Mouse (Mus musculus) heart, postnatal 0 days (tissue): Measurements from ENCODE around the gene Hist1h1b. TPM values are rescaled to one million over a fixed set of nuclear protein-coding genes. Genes with fewer than 3 reads are reported as not detected.
A peak's percentile ranks its signal among the peaks of the same experiment; 100 is the strongest.

Source experiments
- ATAC-seq: fragments of 200-750 bp; cut with Nextera tagmentation; 2 replicates; pipeline ENCODE4 v1.8.0; 2017; ENCODE audit warnings: low read depth, moderate number of reproducible peaks, moderate library complexity; ENCODE audit not compliant: insufficient read depth
- DNase-seq: peaks from one replicate; pipeline ENCODE4 v3.0.0-alpha.2; 2016; ENCODE audit warnings: low spot score
- H3K27ac ChIP-seq: fragments of 300-500 bp; sonication (generic); 2 replicates; pipeline ENCODE4 v1.5.1; 2014; ENCODE audit warnings: low read depth, mild to moderate bottlenecking
- H3K27me3 ChIP-seq: fragments of 300-500 bp; sonication (generic); 2 replicates; pipeline ENCODE4 v1.6.1; 2014; ENCODE audit warnings: low read length, mixed read lengths; ENCODE audit not compliant: control insufficient read depth, insufficient read depth
- H3K36me3 ChIP-seq: fragments of 300-500 bp; sonication (generic); replicated peaks from 2 replicates; pipeline ENCODE4 v1.6.1; 2014; ENCODE audit warnings: low read length, mixed read lengths; ENCODE audit not compliant: control insufficient read depth, insufficient read depth
- H3K4me1 ChIP-seq: fragments of 300-500 bp; sonication (generic); 2 replicates; pipeline ENCODE4 v1.6.1; 2014; ENCODE audit warnings: antibody characterized with exemption; ENCODE audit not compliant: control insufficient read depth, insufficient read depth
- H3K4me2 ChIP-seq: fragments of 300-500 bp; sonication (generic); 2 replicates; pipeline ENCODE4 v1.6.1; 2014; ENCODE audit warnings: low read depth, mild to moderate bottlenecking, low read length, moderate library complexity
- H3K4me3 ChIP-seq: fragments of 300-500 bp; sonication (generic); 2 replicates; pipeline ENCODE4 v1.5.1; 2014; ENCODE audit warnings: low read depth, low read length
- H3K9ac ChIP-seq: fragments of 300-500 bp; sonication (generic); replicated peaks from 2 replicates; pipeline ENCODE4 v1.6.1; 2014; ENCODE audit warnings: low read depth, low read length, mixed read lengths
- H3K9me3 ChIP-seq: fragments of 300-500 bp; sonication (generic); replicated peaks from 2 replicates; pipeline ENCODE4 v1.6.1; 2016; ENCODE audit warnings: low read length; ENCODE audit not compliant: control insufficient read depth
- CTCF ChIP-seq: IDR thresholded peaks from 2 replicates; pipeline ENCODE4 v1.5.1; 2016; ENCODE audit warnings: antibody characterized with exemption, control low read depth, low read depth
- EP300 ChIP-seq: IDR thresholded peaks from 2 replicates; pipeline ENCODE4 v1.6.1; 2016; ENCODE audit warnings: antibody characterized with exemption, low read depth
- WGBS: fragments of 180-500 bp; shearing (Covaris S2); extraction: QIAGEN DNeasy Blood & Tissue Kit; methylation state at CpG from one replicate; pipeline ENCODE4 v1.1.7; 2014; 5-methylcytosine and 5-hydroxymethylcytosine counted together
- microRNA-seq: library from miRNA; unstranded; fragments of <30 nt; microRNA quantifications from one replicate; pipeline ENCODE4, GENCODE M21; 2016
- polyA plus RNA-seq: library from polyadenylated mRNA; unstranded; fragments of >200 nt; fragmentation: Nextera tagmentation; extraction: Ambion mirVana; gene quantifications from 2 replicates; pipeline ENCODE4 v1.2.1, GENCODE M21; 2015
- total RNA-seq: library from RNA; depleted of rRNA; stranded (reverse); fragments of >200 nt; gene quantifications from 2 replicates; pipeline ENCODE4 v1.2.3, GENCODE M21; 2014; ENCODE audit warnings: low replicate concordance; rRNA removed

Gene Hist1h1b
- total and polyA plus RNA-seq, 2 experiments from 2014 or later = 5.4 to 356 TPM

GRCm38 (mm10) chr13:21734010-21734905, 46.2 kb downstream of the Hist1h1b start:
- Histone ChIP-seq H3K4me2 (peak overlapping the region; percentile 61), H3K27me3 (no peaks in the 10 kb centered on the region), H3K9me3 (no peaks in the 10 kb centered on the region), H3K4me3 (peak overlapping the region; percentile 52), H3K4me1 (no peaks in the 10 kb centered on the region), H3K36me3 (no peaks in the 10 kb centered on the region), H3K27ac (peak overlapping the region; percentile 77), H3K9ac (peak overlapping the region; percentile 59)
- TF ChIP-seq EP300 (no peak), CTCF (peak; percentile 86)
- DNase-seq (peak; percentile 92), ATAC-seq (peak; percentile 74)
- under 1% methylated on average over 21 of the region's 21 CpGs for WGBS

- 84% methylated on average over 5 of the region's 5 CpGs for WGBS
- no peak overlapping the region for H3K27ac ChIP-seq
These were observed 47.0 kb downstream of the Hist1h1b start for GRCm38 (mm10) chr13:21733466-21733865.

More at GRCm38 (mm10) chr13:21733466-21733865, 47.0 kb downstream of the Hist1h1b start:
- H3K9me3 ChIP-seq = no peaks in the 10 kb centered on the region
- no peaks in the 10 kb centered on the region for H3K36me3 ChIP-seq
- no peaks in the 10 kb centered on the region for H3K27me3 ChIP-seq
- TF ChIP-seq CTCF (no peak), EP300 (no peak)
- no peak overlapping the region for H3K4me3 ChIP-seq
- H3K4me2 ChIP-seq = no peak overlapping the region
- H3K9ac ChIP-seq = no peak overlapping the region
- no peak for ATAC-seq
- no peak for DNase-seq
- no peaks in the 10 kb centered on the region for H3K4me1 ChIP-seq

Small RNA genes within 50 kb of the gene (microRNA-seq; reads per million reads assigned to microRNA genes)
- gene Gm19658 (not detected), gene Gm44346 (not detected), gene Gm44454 (not detected)

Other genes starting within 250 kb of the Hist1h1b start
- gene Zkscan8, start 249.5 kb downstream of the Hist1h1b start, total RNA-seq = 7.1 and 10.9 TPM in 2 replicates
- 3.0 and 3.4 TPM in 2 replicates for gene Zkscan8, start 249.5 kb downstream of the Hist1h1b start, polyA plus RNA-seq
- not detected in 2 replicates for gene Olfr1366, start 237.8 kb downstream of the Hist1h1b start, total RNA-seq
- gene Olfr1366, start 237.8 kb downstream of the Hist1h1b start, polyA plus RNA-seq = not detected in 2 replicates
- gene Olfr1535, start 220.7 kb downstream of the Hist1h1b start, total RNA-seq = not detected in 2 replicates
- gene Olfr1535, start 220.7 kb downstream of the Hist1h1b start, polyA plus RNA-seq = 0.03 TPM in 1 of 2 replicates, not detected in the other
- gene Olfr1364, start 198.9 kb downstream of the Hist1h1b start, total RNA-seq = not detected in 2 replicates
- gene Olfr1364, start 198.9 kb downstream of the Hist1h1b start, polyA plus RNA-seq = not detected in 2 replicates
- not detected in 2 replicates for gene Olfr1362, start 166.6 kb downstream of the Hist1h1b start, total RNA-seq
- not detected in 2 replicates for gene Olfr1362, start 166.6 kb downstream of the Hist1h1b start, polyA plus RNA-seq
- gene Olfr11, start 138.1 kb downstream of the Hist1h1b start, total RNA-seq = not detected in 2 replicates
- gene Olfr11, start 138.1 kb downstream of the Hist1h1b start, polyA plus RNA-seq = not detected in 2 replicates
- not detected in 2 replicates for gene Olfr1361, start 117.2 kb downstream of the Hist1h1b start, total RNA-seq
- gene Olfr1361, start 117.2 kb downstream of the Hist1h1b start, polyA plus RNA-seq = not detected in 2 replicates
- gene Olfr1360, start 103.2 kb downstream of the Hist1h1b start, total RNA-seq = not detected in 2 replicates
- not detected in 2 replicates for gene Olfr1360, start 103.2 kb downstream of the Hist1h1b start, polyA plus RNA-seq
- not detected in 2 replicates for gene Olfr1359, start 82.5 kb downstream of the Hist1h1b start, total RNA-seq
- gene Olfr1359, start 82.5 kb downstream of the Hist1h1b start, polyA plus RNA-seq = not detected in 2 replicates
- gene Hist1h2bl, start 64.5 kb downstream of the Hist1h1b start, total RNA-seq = 431 and 666 TPM in 2 replicates
- 0.55 and 0.98 TPM in 2 replicates for gene Hist1h2bl, start 64.5 kb downstream of the Hist1h1b start, polyA plus RNA-seq
- 828 and 1,538 TPM in 2 replicates for gene Hist1h2ai, start 64.2 kb downstream of the Hist1h1b start, total RNA-seq
- 3.6 and 4.3 TPM in 2 replicates for gene Hist1h2ai, start 64.2 kb downstream of the Hist1h1b start, polyA plus RNA-seq
- 1,332 and 1,437 TPM in 2 replicates for gene Hist1h3h, start 63.0 kb downstream of the Hist1h1b start, total RNA-seq
- gene Hist1h3h, start 63.0 kb downstream of the Hist1h1b start, polyA plus RNA-seq = 1.8 TPM in 1 of 2 replicates, not detected in the other
- 1,438 and 1,618 TPM in 2 replicates for gene Hist1h2bm, start 58.6 kb downstream of the Hist1h1b start, total RNA-seq
- gene Hist1h2bm, start 58.6 kb downstream of the Hist1h1b start, polyA plus RNA-seq = 0.60 and 0.90 TPM in 2 replicates
- gene Hist1h4j, start 45.6 kb downstream of the Hist1h1b start, total RNA-seq = 962 and 1,129 TPM in 2 replicates
- 0.20 and 0.27 TPM in 2 replicates for gene Hist1h4j, start 45.6 kb downstream of the Hist1h1b start, polyA plus RNA-seq
- 470 and 1,132 TPM in 2 replicates for gene Hist1h4k, start 30.1 kb downstream of the Hist1h1b start, total RNA-seq
- gene Hist1h4k, start 30.1 kb downstream of the Hist1h1b start, polyA plus RNA-seq = 0.55 and 1.4 TPM in 2 replicates
- gene Hist1h2ak, start 26.8 kb downstream of the Hist1h1b start, total RNA-seq = 128 and 633 TPM in 2 replicates
- 10.3 and 10.7 TPM in 2 replicates for gene Hist1h2ak, start 26.8 kb downstream of the Hist1h1b start, polyA plus RNA-seq
- gene Hist1h2bn, start 26.5 kb downstream of the Hist1h1b start, total RNA-seq = 1,069 and 1,692 TPM in 2 replicates
- gene Hist1h2bn, start 26.5 kb downstream of the Hist1h1b start, polyA plus RNA-seq = 0.94 and 2.5 TPM in 2 replicates
- 602 and 1,805 TPM in 2 replicates for gene Hist1h3i, start 2.7 kb upstream of the Hist1h1b start, total RNA-seq
- 21.5 and 25.8 TPM in 2 replicates for gene Hist1h3i, start 2.7 kb upstream of the Hist1h1b start, polyA plus RNA-seq
- gene Hist1h2an, start 6.6 kb upstream of the Hist1h1b start, total RNA-seq = 677 and 1,354 TPM in 2 replicates
- gene Hist1h2an, start 6.6 kb upstream of the Hist1h1b start, polyA plus RNA-seq = 1.8 and 3.3 TPM in 2 replicates
- gene Hist1h2bp, start 6.8 kb upstream of the Hist1h1b start, total RNA-seq = 250 and 332 TPM in 2 replicates
- gene Hist1h2bp, start 6.8 kb upstream of the Hist1h1b start, polyA plus RNA-seq = 0.34 and 0.55 TPM in 2 replicates
- 1,204 and 1,722 TPM in 2 replicates for gene Hist1h2bq, start 29.6 kb upstream of the Hist1h1b start, total RNA-seq
- 5.6 and 6.3 TPM in 2 replicates for gene Hist1h2bq, start 29.6 kb upstream of the Hist1h1b start, polyA plus RNA-seq
- gene Hist1h2ao, start 29.8 kb upstream of the Hist1h1b start, total RNA-seq = not detected in 2 replicates
- gene Hist1h2ao, start 29.8 kb upstream of the Hist1h1b start, polyA plus RNA-seq = not detected in 2 replicates
- 1.1 and 2.7 TPM in 2 replicates for gene Hist1h4m, start 31.1 kb upstream of the Hist1h1b start, total RNA-seq
- gene Hist1h4m, start 31.1 kb upstream of the Hist1h1b start, polyA plus RNA-seq = not detected in 2 replicates
- gene Hist1h4n, start 51.6 kb upstream of the Hist1h1b start, total RNA-seq = 3,661 and 3,822 TPM in 2 replicates
- 2.0 and 2.4 TPM in 2 replicates for gene Hist1h4n, start 51.6 kb upstream of the Hist1h1b start, polyA plus RNA-seq
- gene Hist1h2ap, start 52.9 kb upstream of the Hist1h1b start, total RNA-seq = 1,615 and 1,927 TPM in 2 replicates
- 664 and 726 TPM in 2 replicates for gene Hist1h2ap, start 52.9 kb upstream of the Hist1h1b start, polyA plus RNA-seq
- 929 and 1,160 TPM in 2 replicates for gene Hist1h2br, start 53.1 kb upstream of the Hist1h1b start, total RNA-seq
- gene Hist1h2br, start 53.1 kb upstream of the Hist1h1b start, polyA plus RNA-seq = 5.2 and 6.5 TPM in 2 replicates
- gene Zfp184, start 164.5 kb upstream of the Hist1h1b start, total RNA-seq = 1.1 and 1.7 TPM in 2 replicates
- gene Zfp184, start 164.5 kb upstream of the Hist1h1b start, polyA plus RNA-seq = 2.1 and 2.6 TPM in 2 replicates
- not detected in 2 replicates for gene Pom121l2, start 200.6 kb upstream of the Hist1h1b start, total RNA-seq
- not detected in 2 replicates for gene Pom121l2, start 200.6 kb upstream of the Hist1h1b start, polyA plus RNA-seq
- 14.0 TPM in 1 of 2 replicates, not detected in the other for gene Prss16, start 229.1 kb upstream of the Hist1h1b start, total RNA-seq
- 0.05 and 0.14 TPM in 2 replicates for gene Prss16, start 229.1 kb upstream of the Hist1h1b start, polyA plus RNA-seq